8 mouse cellular contexts compared by ENCODE assay signal in the genomic region with DNA sequence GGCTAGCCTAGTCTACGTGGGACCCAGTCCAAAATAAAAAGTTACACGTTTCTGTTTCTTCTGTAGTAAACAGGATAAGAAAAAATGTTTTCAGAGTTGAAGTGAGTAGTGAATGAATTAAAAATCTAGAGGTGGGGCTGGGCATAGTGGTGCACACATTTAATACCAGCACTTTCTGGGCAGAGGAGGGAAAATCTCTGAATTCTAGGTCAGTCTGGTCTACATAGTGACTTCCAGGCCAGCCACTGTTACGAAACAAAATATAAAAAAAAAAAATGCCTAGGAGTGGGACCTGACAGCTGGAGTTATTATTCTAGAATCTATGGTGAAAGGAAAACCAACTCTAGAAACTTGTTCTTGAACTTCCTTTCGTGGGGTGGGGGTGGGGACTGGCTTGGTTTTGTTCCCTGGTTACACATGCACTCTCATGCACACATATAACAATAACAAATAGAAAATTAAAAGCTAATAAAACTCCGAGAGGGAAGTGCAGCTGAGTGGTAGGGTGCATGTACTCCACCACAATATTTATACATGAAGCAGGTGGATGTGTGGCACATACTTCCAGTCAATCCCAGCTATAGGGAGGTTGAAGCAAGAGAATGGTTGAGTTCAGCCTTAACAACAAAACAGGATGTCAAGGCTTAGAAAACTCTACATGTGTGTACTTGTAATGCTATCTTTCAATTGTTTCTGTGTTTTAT. TPM values are rescaled to one million over a fixed set of nuclear protein-coding genes. Genes with fewer than 3 reads are reported as not detected.
A peak's percentile ranks its signal among the peaks of the same experiment; 100 is the strongest.
DNase-seq lines count a peak whose midpoint lies in the region; ATAC-seq and TF ChIP-seq lines count a peak whose summit lies in the region.

No protein-coding gene starts in this region.

- no peak for TF ChIP-seq CTCF in MEL (IDR thresholded peaks at IDR 0.05 in 2 of 3, conservative IDR thresholded peaks at IDR 0.05 in 1 of 3; ENCODE audit: control insufficient read depth in 1 of 3, insufficient read depth in 1 of 3, low read depth in 2 of 3, low read length in 3 of 3, poor library complexity in 1 of 3, severe bottlenecking in 1 of 3)
- TF ChIP-seq CTCF in heart, postnatal 0 days (IDR thresholded peaks at IDR 0.05; ENCODE audit: low read depth): no peak
- TF ChIP-seq CTCF in liver, postnatal 0 days (IDR thresholded peaks at IDR 0.05; ENCODE audit: low read depth): no peak

- TF ChIP-seq EP300 in MEL (IDR thresholded peaks at IDR 0.05; ENCODE audit: low read depth in 1 of 2, low read length in 2 of 2): peak in 1 of 2 experiments; percentile 4; a peak in 1 of 4 replicates
- no peak for TF ChIP-seq EP300 in heart, postnatal 0 days (IDR thresholded peaks at IDR 0.05; ENCODE audit: low read depth)
- TF ChIP-seq EP300 in liver, postnatal 0 days (IDR thresholded peaks at IDR 0.05; ENCODE audit: low read depth): 0 out of 2 replicates have a peak, but pooled peaks have one; percentile 12

- peak overlapping the region; percentile 86 for H3K4me2 ChIP-seq in heart, embryonic 11.5 days
- peak overlapping the region; percentile 92 for H3K4me2 ChIP-seq in heart, postnatal 0 days (ENCODE audit: low read depth, low read length)
- H3K4me2 ChIP-seq in liver, postnatal 0 days (ENCODE audit: low read depth, low read length): peak overlapping the region; percentile 95

- ATAC-seq in heart, embryonic 11.5 days (replicated peaks; ENCODE audit: insufficient number of reproducible peaks, low FRiP score, low TSS enrichment): no peak
- ATAC-seq in heart, postnatal 0 days (ENCODE audit: insufficient read depth, low read depth): no peak
- ATAC-seq in liver, postnatal 0 days: no peak

- no peak; a peak in 1 of 4 replicates for TF ChIP-seq POLR2A in MEL (IDR thresholded peaks at IDR 0.05; ENCODE audit: control insufficient read depth in 1 of 2, insufficient read depth in 1 of 2, low read depth in 1 of 2, low read length in 2 of 2, poor library complexity in 1 of 2)

- peaks cover 31% of the 10 kb centered on the region for H3K79me2 ChIP-seq in MEL (ENCODE audit: control insufficient read depth, insufficient read depth, low read length, poor library complexity)

- TF ChIP-seq RAD21 in MEL (IDR thresholded peaks at IDR 0.05; ENCODE audit: low read depth, low read length): no peak

- no peaks in the 10 kb centered on the region for H3K9me3 ChIP-seq in heart, embryonic 11.5 days (replicated peaks; ENCODE audit: control insufficient read depth, low read length)
- H3K9me3 ChIP-seq in MEL (replicated peaks; ENCODE audit: insufficient read depth, low read length): no peaks in the 10 kb centered on the region
- no peaks in the 10 kb centered on the region for H3K9me3 ChIP-seq in heart, postnatal 0 days (replicated peaks; ENCODE audit: control insufficient read depth, low read length)
- no peaks in the 10 kb centered on the region for H3K9me3 ChIP-seq in liver, postnatal 0 days (ENCODE audit: low read length)

- peaks cover 4% of the 10 kb centered on the region; the same call in 1 of the 2 replicates for H3K4me1 ChIP-seq in heart, embryonic 11.5 days (ENCODE audit: control insufficient read depth, insufficient read depth, low read length)
- H3K4me1 ChIP-seq in MEL (ENCODE audit: control insufficient read depth in 1 of 2, insufficient read depth in 2 of 2, low read length in 2 of 2): peaks cover 37 to 47% of the 10 kb centered on the region in 2 experiments
- H3K4me1 ChIP-seq in heart, postnatal 0 days (ENCODE audit: control insufficient read depth, insufficient read depth): peaks cover 4% of the 10 kb centered on the region; the same call in 1 of the 2 replicates
- peaks cover 13% of the 10 kb centered on the region for H3K4me1 ChIP-seq in liver, postnatal 0 days (ENCODE audit: insufficient read depth)

- no peak overlapping the region for H3K27ac ChIP-seq in heart, embryonic 11.5 days (ENCODE audit: low read depth, low read length)
- peak overlapping the region; percentile 53 for H3K27ac ChIP-seq in MEL (ENCODE audit: control insufficient read depth, low read depth, low read length)
- peak overlapping the region; percentile 89 for H3K27ac ChIP-seq in heart, postnatal 0 days (ENCODE audit: low read depth)
- H3K27ac ChIP-seq in liver, postnatal 0 days (ENCODE audit: low read depth): no peak overlapping the region

- no peaks in the 10 kb centered on the region for H3K27me3 ChIP-seq in heart, embryonic 11.5 days (ENCODE audit: control insufficient read depth, insufficient read depth, low read length)
- H3K27me3 ChIP-seq in MEL (ENCODE audit: control insufficient read depth in 1 of 2, insufficient read depth in 2 of 2, low read length in 2 of 2): no peaks in the 10 kb centered on the region
- no peaks in the 10 kb centered on the region for H3K27me3 ChIP-seq in heart, postnatal 0 days (ENCODE audit: control insufficient read depth, insufficient read depth, low read length)
- no peaks in the 10 kb centered on the region for H3K27me3 ChIP-seq in liver, postnatal 0 days (ENCODE audit: insufficient read depth, low read length)

- no peak for DNase-seq in heart, postnatal 36 days
- DNase-seq in MEL (ENCODE audit: low read depth, low spot score): peak; percentile 66
- peak; percentile 11 for DNase-seq in heart, postnatal 0 days (ENCODE audit: low spot score)
- no peak for DNase-seq in liver, postnatal 0 days
- DNase-seq in spleen, postnatal 14 days (ENCODE audit: low spot score in 2 of 2): no peak
- no peak for DNase-seq in cerebellum, postnatal 36 days
- no peak for DNase-seq in right cerebral cortex, postnatal 14 days

- H3K36me3 ChIP-seq in heart, embryonic 11.5 days (ENCODE audit: control insufficient read depth, insufficient read depth, low read length): no peaks in the 10 kb centered on the region
- H3K36me3 ChIP-seq in MEL (ENCODE audit: control insufficient read depth in 1 of 2, insufficient read depth in 2 of 2, low read length in 2 of 2): peaks cover 14 to 42% of the 10 kb centered on the region in 2 experiments
- H3K36me3 ChIP-seq in heart, postnatal 0 days (replicated peaks; ENCODE audit: control insufficient read depth, insufficient read depth, low read length): peaks cover 9% of the 10 kb centered on the region; the same call in 1 of the 2 replicates
- H3K36me3 ChIP-seq in liver, postnatal 0 days (replicated peaks; ENCODE audit: insufficient read depth, low read length): peaks cover 16% of the 10 kb centered on the region

- H3K9ac ChIP-seq in heart, embryonic 11.5 days (ENCODE audit: low read depth, low read length): no peak overlapping the region
- H3K9ac ChIP-seq in MEL (ENCODE audit: control insufficient read depth, low read depth, low read length, poor library complexity, severe bottlenecking): peak overlapping the region; percentile 4; the same call in 1 of the 2 replicates
- H3K9ac ChIP-seq in heart, postnatal 0 days (replicated peaks; ENCODE audit: low read depth, low read length): no peak overlapping the region
- no peak overlapping the region for H3K9ac ChIP-seq in liver, postnatal 0 days (replicated peaks)

- H3K4me3 ChIP-seq in heart, embryonic 11.5 days (ENCODE audit: low read depth, low read length): peak overlapping the region; percentile 75; the same call in 1 of the 2 replicates
- H3K4me3 ChIP-seq in MEL (ENCODE audit: control insufficient read depth in 1 of 2, insufficient read depth in 1 of 2, low read depth in 2 of 2, low read length in 2 of 2): peak overlapping the region; percentile 75 to 85
- peak overlapping the region; percentile 81 for H3K4me3 ChIP-seq in heart, postnatal 0 days (ENCODE audit: low read depth, low read length)
- peak overlapping the region; percentile 96 for H3K4me3 ChIP-seq in liver, postnatal 0 days (ENCODE audit: low read depth, low read length)

- 48% methylated on average over 5 of the region's 5 CpGs for WGBS in heart, embryonic 11.5 days (ENCODE audit: insufficient replicate concordance)
- WGBS in heart, postnatal 0 days: 53% methylated on average over 5 of the region's 5 CpGs
- WGBS in liver, postnatal 0 days (ENCODE audit: insufficient replicate concordance): 38% methylated on average over 5 of the region's 5 CpGs

- intact Hi-C loops in heart, postnatal 36 days (cut with DNase I): no loop called here

TF ChIP-seq in MEL, 35 proteins besides CTCF, POLR2A, EP300 and RAD21 (continues in another document):
- TF ChIP-seq MAZ (IDR thresholded peaks at IDR 0.05; ENCODE audit: low read depth, low read length): peak; percentile 63; the same call in 1 of the 2 replicates
- no peak for TF ChIP-seq SMC3 (IDR thresholded peaks at IDR 0.05; ENCODE audit: low read depth, low read length)
- peak; percentile 81; the same call in 1 of the 2 replicates for TF ChIP-seq CHD1 (IDR thresholded peaks at IDR 0.05; ENCODE audit: low read depth, low read length)

RNA-seq across cellular contexts. Expression of a gene that starts 0.6 kb away (rescaled TPM):
- polyA plus RNA-seq in heart, embryonic 11.5 days (2014; fragmentation: Nextera tagmentation; extraction: Ambion mirVana): 14.4 and 17.8 TPM in 2 replicates
- 10 to 100 TPM; 19.5 to 23.2 TPM for total RNA-seq in heart, postnatal 36 days (2021)
- 26.3 and 35.4 TPM in 2 replicates for total RNA-seq in MEL (2012; rRNA removed)
- 10 to 100 TPM in 1 of 2 experiments, not detected in 1; 19.4 TPM for polyA plus RNA-seq in MEL (2012; ENCODE audit: insufficient read depth in 1 of 2, insufficient read length in 2 of 2, low read depth in 1 of 2, low replicate concordance in 2 of 2, missing spikeins in 1 of 2)
- 9.7 and 12.5 TPM in 2 replicates for total RNA-seq in heart, postnatal 0 days (2014; rRNA removed; ENCODE audit: low replicate concordance)
- 7.3 and 8.2 TPM in 2 replicates for polyA plus RNA-seq in heart, postnatal 0 days (2015; fragmentation: Nextera tagmentation; extraction: Ambion mirVana)
- 5.5 and 6.0 TPM in 2 replicates for polyA plus RNA-seq in liver, postnatal 0 days (2015; fragmentation: Nextera tagmentation; extraction: Ambion mirVana)

RNA-seq across cellular contexts. Expression of a gene that starts 22.2 kb away (rescaled TPM):
- 141 and 145 TPM in 2 replicates for polyA plus RNA-seq in heart, embryonic 11.5 days (2014; fragmentation: Nextera tagmentation; extraction: Ambion mirVana)
- 10 to 100 TPM; 59.2 to 65.2 TPM for total RNA-seq in heart, postnatal 36 days (2021)
- 84.2 and 101 TPM in 2 replicates for total RNA-seq in MEL (2012; rRNA removed)
- polyA plus RNA-seq in MEL (2012; ENCODE audit: insufficient read depth in 1 of 2, insufficient read length in 2 of 2, low read depth in 1 of 2, low replicate concordance in 2 of 2, missing spikeins in 1 of 2): 10 to 100 TPM in 1 of 2 experiments, not detected in 1; 81.8 TPM
- total RNA-seq in heart, postnatal 0 days (2014; rRNA removed; ENCODE audit: low replicate concordance): 84.9 and 90.7 TPM in 2 replicates
- polyA plus RNA-seq in heart, postnatal 0 days (2015; fragmentation: Nextera tagmentation; extraction: Ambion mirVana): 70.7 and 96.1 TPM in 2 replicates
- 119 and 137 TPM in 2 replicates for polyA plus RNA-seq in liver, postnatal 0 days (2015; fragmentation: Nextera tagmentation; extraction: Ambion mirVana)

RNA-seq across cellular contexts. Expression of a gene that starts 26.9 kb away (rescaled TPM):
- 0.96 TPM in 1 of 2 replicates, not detected in the other for polyA plus RNA-seq in heart, embryonic 11.5 days (2014; fragmentation: Nextera tagmentation; extraction: Ambion mirVana)
- not detected for total RNA-seq in heart, postnatal 36 days (2021)
- total RNA-seq in MEL (2012; rRNA removed): 3.4 and 5.2 TPM in 2 replicates
- 1 to 10 TPM in 1 of 2 experiments, not detected in 1; 3.2 TPM for polyA plus RNA-seq in MEL (2012; ENCODE audit: insufficient read depth in 1 of 2, insufficient read length in 2 of 2, low read depth in 1 of 2, low replicate concordance in 2 of 2, missing spikeins in 1 of 2)
- not detected in 2 replicates for total RNA-seq in heart, postnatal 0 days (2014; rRNA removed; ENCODE audit: low replicate concordance)
- not detected in 2 replicates for polyA plus RNA-seq in heart, postnatal 0 days (2015; fragmentation: Nextera tagmentation; extraction: Ambion mirVana)
- polyA plus RNA-seq in liver, postnatal 0 days (2015; fragmentation: Nextera tagmentation; extraction: Ambion mirVana): 1.5 and 1.9 TPM in 2 replicates

Comparison
In these comparisons a context has a peak if more than half of its experiments do, and no peak if none do; other contexts are left out.
1. H3K27ac ChIP-seq: peak in MEL (single experiment) and heart, postnatal 0 days (single experiment); none in heart, embryonic 11.5 days (single experiment) and liver, postnatal 0 days (single experiment).
2. DNase-seq: peak in MEL (single experiment) and heart, postnatal 0 days (single experiment); none in heart, postnatal 36 days (0 of 2), liver, postnatal 0 days (single experiment), spleen, postnatal 14 days (0 of 2), cerebellum, postnatal 36 days (0 of 2) and right cerebral cortex, postnatal 14 days (single experiment).
3. Peak in every context shown above with its lines, with median percentiles within 50 percentile points of each other: H3K4me2 ChIP-seq and H3K4me3 ChIP-seq.